Mouse (Mus musculus): Measurements from ENCODE around the gene Imp3.

The Imp3 gene

GRCm38 (mm10) chr9:56961591-56961990 lies 24.3 kb downstream of the Imp3 start:
- DNase-seq (ENCODE audit: low read depth in 2 of 2, low spot score in 2 of 2): no peak

GRCm38 (mm10) chr9:56970158-56970557 lies 32.9 kb downstream of the Imp3 start:
- DNase-seq (ENCODE audit: low read depth in 2 of 2, low spot score in 2 of 2): no peak

- DNase-seq (ENCODE audit: low read depth in 2 of 2, low spot score in 2 of 2): no peak
Measured at GRCm38 (mm10) chr9:56973960-56974524, 36.8 kb downstream of the Imp3 start.

GRCm38 (mm10) chr9:56975199-56975598 lies 37.9 kb downstream of the Imp3 start:
- no peak for DNase-seq (ENCODE audit: low read depth in 2 of 2, low spot score in 2 of 2)

GRCm38 (mm10) chr9:56980186-56980585 lies 42.9 kb downstream of the Imp3 start:
- DNase-seq (ENCODE audit: low read depth in 2 of 2, low spot score in 2 of 2): no peak

- no peak for DNase-seq (ENCODE audit: low read depth in 2 of 2, low spot score in 2 of 2)
Measured at GRCm38 (mm10) chr9:56981502-56981901, 44.2 kb downstream of the Imp3 start.

Data from CD8-positive naive resting alpha-beta T cell, adult 2 months (primary cell).